Mouse (Mus musculus) gastrocnemius, postnatal 4 days (tissue): Measurements from ENCODE around the gene Lipo4. TPM values are rescaled to one million over a fixed set of nuclear protein-coding genes. Genes with fewer than 3 reads are reported as not detected.
"Not testable (repeated sequence)": the region's sequence is repeated elsewhere in the genome, so short reads cannot be mapped to it uniquely, and the experiment has no call there.

Experiments
- DNase-seq, 2 experiments: peaks; one replicate each; pipeline ENCODE4 v3.0.0; 2021 to 2022; ENCODE audit warnings: low spot score in 2 of 2, mixed read lengths in 2 of 2
- long read RNA-seq, 2 experiments: library from polyadenylated mRNA; stranded (forward); transcript quantifications; one replicate each; pipeline ENCODE4 v2.0.0; 2021
- total RNA-seq, 2 experiments: library from RNA; stranded (reverse); gene quantifications; 2 replicates each; pipeline ENCODE4 v1.2.3; 2021

The Lipo4 gene
- total RNA-seq: under 1 TPM; 0.20 to 0.23 TPM
- long read RNA-seq, experiment 1: 0 reads
- long read RNA-seq, experiment 2: 0 reads

DNA sequence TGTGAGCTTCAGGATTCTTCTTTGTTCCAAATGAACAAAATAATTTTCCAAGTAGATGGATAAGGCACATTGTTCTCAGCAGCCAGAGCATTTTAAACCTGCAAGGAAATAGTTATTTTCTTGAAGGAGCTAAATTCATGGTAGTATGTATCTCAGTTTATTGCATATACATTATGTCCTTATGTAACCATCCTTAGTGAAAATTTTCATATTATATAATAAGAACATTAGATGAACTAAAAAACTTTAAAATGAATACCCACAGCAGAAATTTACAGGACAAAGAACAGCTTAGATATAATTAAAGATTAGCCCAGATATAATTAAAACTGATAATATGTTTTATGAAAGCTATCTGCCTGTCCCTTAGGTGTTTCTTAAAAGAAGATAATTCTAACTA, at the start of gene Lipo4:
Gene Lipo4, minus strand, starts transcription at position 101 of the 400 bp plus-strand sequence.
- no peak for DNase-seq

DNA sequence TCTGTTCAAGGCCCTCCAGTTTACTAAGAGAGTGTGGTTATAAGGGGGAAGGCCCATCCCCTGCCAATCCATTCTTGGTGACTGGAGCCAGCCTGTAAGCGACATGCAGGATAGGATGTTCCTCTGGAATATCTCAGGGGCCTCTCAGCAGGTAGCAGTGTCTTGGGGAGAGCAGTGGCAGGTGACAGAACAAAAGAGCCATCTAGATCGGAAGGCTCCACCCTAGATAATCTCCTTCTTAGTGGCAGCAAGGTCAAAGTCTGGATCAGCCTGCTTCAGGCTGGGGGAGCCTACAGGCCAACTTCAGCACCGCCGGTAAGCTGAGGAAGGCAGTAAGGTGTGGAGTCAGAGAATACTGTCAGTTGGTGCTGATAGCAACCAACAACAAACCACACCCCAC, 61.2 kb downstream of the Lipo4 start:
- not testable (repeated sequence) for DNase-seq

DNA sequence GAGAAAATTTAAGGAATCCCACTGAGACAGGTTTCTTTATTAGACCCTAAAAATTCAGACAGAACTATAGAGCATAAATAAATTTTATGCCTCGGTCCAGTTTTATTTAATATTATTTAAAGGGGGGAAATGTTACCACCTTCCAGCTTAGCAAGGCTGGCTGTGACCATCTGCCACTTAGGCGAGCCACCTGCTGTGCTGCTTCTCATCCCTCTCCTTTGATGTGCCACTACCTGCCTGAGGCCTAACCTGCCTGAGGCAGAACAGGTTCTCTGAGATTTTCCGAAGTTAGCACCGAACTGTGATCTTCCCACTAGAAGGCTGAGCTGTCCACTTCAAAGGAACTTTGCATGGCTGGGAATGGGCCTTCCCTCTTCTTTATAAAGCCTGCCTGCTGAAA, 63.9 kb downstream of the Lipo4 start:
- DNase-seq: no peak

Other genes with a start within 250 kb of the Lipo4 start
- 1 to 10 TPM; 4.2 to 5.8 TPM for gene Rnls, start 125.5 kb downstream of the Lipo4 start, total RNA-seq
- not detected for gene Gm8978, start 107.5 kb upstream of the Lipo4 start, total RNA-seq
- under 1 TPM; 0.18 to 0.22 TPM for gene Lipo2, start 233.6 kb upstream of the Lipo4 start, total RNA-seq
- 1 to 10 TPM; 5.3 to 5.6 TPM for gene Lipo3, start 244.2 kb upstream of the Lipo4 start, total RNA-seq